Mouse (Mus musculus): ENCODE results near the gene Olfr1043. TPM values are rescaled to one million over a fixed set of nuclear protein-coding genes. Genes with fewer than 3 reads are reported as not detected.

The Olfr1043 gene
- not detected for total RNA-seq (2023)

GRCm38 (mm10) chr2:86167422-86167821 lies at the start of gene Olfr1043:
Gene Olfr1043, minus strand, starts transcription at chr2:86167522.

GRCm38 (mm10) chr2:86202909-86203308 lies 35.6 kb upstream of the Olfr1043 start, which contains the start of gene Olfr1045:
Gene Olfr1045, minus strand, starts transcription at chr2:86203009.

GRCm38 (mm10) chr2:86185583-86185982 lies 18.3 kb upstream of the Olfr1043 start, which contains the start of gene Olfr52:
Gene Olfr52, minus strand, starts transcription at chr2:86185683.

DNA sequence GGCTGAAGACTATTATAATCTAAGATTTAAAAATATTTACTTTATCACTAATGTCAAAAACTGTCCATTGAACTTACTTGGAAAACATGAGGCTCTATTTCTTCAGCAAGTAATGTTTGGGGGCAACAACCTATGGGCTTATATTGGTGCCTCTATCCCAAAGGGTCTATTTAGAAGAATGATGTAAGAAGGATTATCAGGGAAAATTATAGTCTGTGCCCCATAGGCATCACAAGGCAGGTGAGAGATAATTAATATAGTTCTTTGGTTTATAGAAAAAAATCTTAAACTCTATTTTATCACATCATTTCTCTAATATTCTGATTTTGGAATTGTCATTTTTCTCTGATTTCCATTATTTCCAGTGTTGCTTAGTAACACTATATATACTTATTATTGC lies 10.4 kb upstream of the Olfr1043 start, which contains the start of gene Olfr1044:
TSS of gene Olfr1044 (minus strand) at position 101 of the 400 bp plus-strand sequence.

GRCm38 (mm10) chr2:86161738-86162137 lies 5.6 kb downstream of the Olfr1043 start, which contains the start of gene Olfr1042:
Gene Olfr1042, minus strand, starts transcription at chr2:86161838.

GRCm38 (mm10) chr2:86146632-86147031 lies 20.7 kb downstream of the Olfr1043 start, which contains the start of gene Olfr1040:
Gene Olfr1040, minus strand, starts transcription at chr2:86146732.

DNA sequence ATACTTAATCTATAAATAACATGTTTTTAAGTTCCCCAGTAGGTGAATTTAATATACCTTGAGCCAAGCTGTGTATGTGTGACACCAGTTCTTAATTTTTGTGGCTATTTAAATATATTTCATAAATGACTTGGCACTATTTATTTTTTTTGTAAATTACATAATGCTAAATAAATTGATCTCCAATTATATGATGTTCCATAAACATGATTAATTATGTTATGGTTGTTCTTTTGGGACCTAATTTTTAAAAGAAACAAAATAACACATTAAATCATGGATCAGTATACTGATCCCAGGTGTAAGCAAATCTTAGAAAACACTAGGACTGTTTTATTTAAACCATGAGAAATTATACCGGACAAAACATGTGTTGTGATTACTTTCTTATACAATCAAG lies 31.5 kb downstream of the Olfr1043 start, which contains the start of gene Olfr1039:
TSS of gene Olfr1039 (minus strand) at position 101 of the 400 bp plus-strand sequence.

Other genes with a start within 250 kb of the Olfr1043 start
- not detected for gene Olfr1026, start 246.0 kb downstream of the Olfr1043 start, total RNA-seq (2023)
- gene Olfr1028, start 217.1 kb downstream of the Olfr1043 start, total RNA-seq (2023) = not detected
- gene Olfr1029, start 193.6 kb downstream of the Olfr1043 start, total RNA-seq (2023) = not detected
- gene Olfr1030, start 188.2 kb downstream of the Olfr1043 start, total RNA-seq (2023) = not detected
- not detected for gene Olfr1031, start 177.2 kb downstream of the Olfr1043 start, total RNA-seq (2023)
- not detected for gene Olfr1032, start 162.0 kb downstream of the Olfr1043 start, total RNA-seq (2023)
- gene Olfr1033, start 146.9 kb downstream of the Olfr1043 start, total RNA-seq (2023) = not detected
- not detected for gene Olfr1034, start 121.7 kb downstream of the Olfr1043 start, total RNA-seq (2023)
- gene Olfr1036, start 93.5 kb downstream of the Olfr1043 start, total RNA-seq (2023) = not detected
- gene Olfr1037, start 80.1 kb downstream of the Olfr1043 start, total RNA-seq (2023) = not detected
- gene Olfr1039, start 31.6 kb downstream of the Olfr1043 start, total RNA-seq (2023) = not detected
- gene Olfr1040, start 20.8 kb downstream of the Olfr1043 start, total RNA-seq (2023) = not detected
- gene Olfr1042, start 5.7 kb downstream of the Olfr1043 start, total RNA-seq (2023) = not detected
- gene Olfr1044, start 10.3 kb upstream of the Olfr1043 start, total RNA-seq (2023) = not detected
- gene Olfr52, start 18.2 kb upstream of the Olfr1043 start, total RNA-seq (2023) = not detected
- gene Olfr1045, start 35.5 kb upstream of the Olfr1043 start, total RNA-seq (2023) = not detected
- not detected for gene Olfr1046, start 51.8 kb upstream of the Olfr1043 start, total RNA-seq (2023)
- gene Olfr1047, start 63.9 kb upstream of the Olfr1043 start, total RNA-seq (2023) = not detected
- gene Olfr1048, start 72.8 kb upstream of the Olfr1043 start, total RNA-seq (2023) = not detected
- gene Olfr1049, start 90.8 kb upstream of the Olfr1043 start, total RNA-seq (2023) = not detected
- not detected for gene Olfr1051, start 111.6 kb upstream of the Olfr1043 start, total RNA-seq (2023)
- not detected for gene Olfr1052, start 124.9 kb upstream of the Olfr1043 start, total RNA-seq (2023)
- gene Olfr1053, start 147.8 kb upstream of the Olfr1043 start, total RNA-seq (2023) = not detected
- not detected for gene Olfr1054, start 167.9 kb upstream of the Olfr1043 start, total RNA-seq (2023)
- not detected for gene Olfr1055, start 182.8 kb upstream of the Olfr1043 start, total RNA-seq (2023)
- gene Olfr1056, start 194.9 kb upstream of the Olfr1043 start, total RNA-seq (2023) = not detected
- not detected for gene Olfr1057, start 210.9 kb upstream of the Olfr1043 start, total RNA-seq (2023)
- gene Olfr1058, start 221.0 kb upstream of the Olfr1043 start, total RNA-seq (2023) = not detected
- gene Olfr1061, start 246.5 kb upstream of the Olfr1043 start, total RNA-seq (2023) = not detected